Mouse (Mus musculus) forebrain, postnatal 0 days (tissue): ENCODE data around the gene Eed. TPM values are rescaled to one million over a fixed set of nuclear protein-coding genes. Genes with fewer than 3 reads are reported as not detected.
A peak's percentile ranks its signal among the peaks of the same experiment; 100 is the strongest.

ENCODE experiments used
- ATAC-seq: fragments of 200-750 bp; cut with Nextera tagmentation; 2 replicates; pipeline ENCODE4 v1.8.0; 2017; ENCODE audit warnings: mild to moderate bottlenecking, moderate library complexity
- DNase-seq: peaks from one replicate; pipeline ENCODE4 v3.0.0-alpha.2; 2015
- H3K27ac ChIP-seq: fragments of 300-500 bp; sonication (generic); 2 replicates; pipeline ENCODE4 v1.5.1; 2014; ENCODE audit warnings: low read depth, mild to moderate bottlenecking, antibody characterized with exemption, low read length, moderate library complexity, mixed read lengths
- H3K27me3 ChIP-seq: fragments of 300-500 bp; sonication (generic); 2 replicates; pipeline ENCODE4 v1.6.1; 2014; ENCODE audit warnings: mild to moderate bottlenecking, low read length, mixed read lengths; ENCODE audit not compliant: insufficient read depth
- H3K36me3 ChIP-seq: fragments of 300-500 bp; sonication (generic); 2 replicates; pipeline ENCODE4 v1.6.1; 2014; ENCODE audit warnings: mild to moderate bottlenecking, moderate library complexity; ENCODE audit not compliant: insufficient read depth
- H3K4me1 ChIP-seq: fragments of 300-500 bp; sonication (generic); 2 replicates; pipeline ENCODE4 v1.6.1; 2014; ENCODE audit warnings: antibody characterized with exemption; ENCODE audit not compliant: insufficient read depth
- H3K4me2 ChIP-seq: fragments of 300-500 bp; sonication (generic); 2 replicates; pipeline ENCODE4 v1.6.1; 2014; ENCODE audit warnings: low read depth, mild to moderate bottlenecking, moderate library complexity
- H3K4me3 ChIP-seq: fragments of 300-500 bp; sonication (generic); 2 replicates; pipeline ENCODE4 v1.5.1; 2014; ENCODE audit warnings: low read depth, low read length, mixed read lengths
- H3K9ac ChIP-seq: fragments of 300-500 bp; sonication (generic); 2 replicates; pipeline ENCODE4 v1.6.1; 2014; ENCODE audit warnings: mild to moderate bottlenecking
- H3K9me3 ChIP-seq: fragments of 300-500 bp; sonication (generic); 2 replicates; pipeline ENCODE4 v1.6.1; 2016; ENCODE audit warnings: low read length
- CTCF ChIP-seq: sonication (generic); IDR thresholded peaks from 2 replicates; pipeline ENCODE4 v1.5.1; 2016; ENCODE audit warnings: antibody characterized with exemption, control low read depth, low read depth
- WGBS: fragments of 180-500 bp; shearing (Covaris S2); extraction: QIAGEN DNeasy Blood & Tissue Kit; methylation state at CpG from one replicate; pipeline ENCODE4 v1.1.7; 2014; 5-methylcytosine and 5-hydroxymethylcytosine counted together
- polyA plus RNA-seq: library from polyadenylated mRNA; unstranded; fragments of >200 nt; fragmentation: Nextera tagmentation; extraction: Ambion mirVana; gene quantifications from 2 replicates; pipeline ENCODE4 v1.2.1, GENCODE M21; 2015
- total RNA-seq: library from RNA; depleted of rRNA; stranded (reverse); fragments of >200 nt; gene quantifications from 2 replicates; pipeline ENCODE4 v1.2.3, GENCODE M21; 2014

The Eed gene
- total and polyA plus RNA-seq, 2 experiments from 2014 or later: 20.7 to 28.5 TPM

GRCm38 (mm10) chr7:90020331-90020730 lies 39.5 kb upstream of the Eed start:
- DNase-seq (no peak), ATAC-seq (no peak)
- H3K4me1 ChIP-seq: no peaks in the 10 kb centered on the region
- no peak overlapping the region for H3K9ac ChIP-seq
- H3K27ac ChIP-seq: no peak overlapping the region
- 93% methylated on average over 6 of the region's 6 CpGs for WGBS
- H3K9me3 ChIP-seq: no peaks in the 10 kb centered on the region
- no peaks in the 10 kb centered on the region for H3K27me3 ChIP-seq
- H3K36me3 ChIP-seq: no peaks in the 10 kb centered on the region
- no peak overlapping the region for H3K4me2 ChIP-seq
- no peak for TF ChIP-seq CTCF
- no peak overlapping the region for H3K4me3 ChIP-seq

- no peaks in the 10 kb centered on the region for H3K36me3 ChIP-seq
- no peak overlapping the region for H3K4me3 ChIP-seq
- no peak for ATAC-seq
- H3K4me2 ChIP-seq: no peak overlapping the region
- H3K27me3 ChIP-seq: no peaks in the 10 kb centered on the region
- WGBS: 90% methylated on average over 10 of the region's 10 CpGs
- no peak for DNase-seq
- no peak overlapping the region for H3K9ac ChIP-seq
- no peak for TF ChIP-seq CTCF
- H3K27ac ChIP-seq: no peak overlapping the region
- no peaks in the 10 kb centered on the region for H3K4me1 ChIP-seq
- no peaks in the 10 kb centered on the region for H3K9me3 ChIP-seq
Observed at GRCm38 (mm10) chr7:90019570-90019969, 38.8 kb upstream of the Eed start.

GRCm38 (mm10) chr7:90016930-90017588 lies 36.3 kb upstream of the Eed start:
- Histone ChIP-seq H3K4me2 (no peak overlapping the region), H3K9me3 (no peaks in the 10 kb centered on the region), H3K36me3 (no peaks in the 10 kb centered on the region), H3K9ac (no peak overlapping the region), H3K4me1 (no peaks in the 10 kb centered on the region), H3K4me3 (no peak overlapping the region), H3K27me3 (no peaks in the 10 kb centered on the region), H3K27ac (no peak overlapping the region)
- TF ChIP-seq CTCF: no peak
- ATAC-seq (no peak), DNase-seq (no peak)
- WGBS: 27% methylated on average over 5 of the region's 5 CpGs

- Histone ChIP-seq H3K4me2 (no peak overlapping the region), H3K4me1 (no peaks in the 10 kb centered on the region), H3K36me3 (no peaks in the 10 kb centered on the region), H3K27me3 (no peaks in the 10 kb centered on the region), H3K9me3 (no peaks in the 10 kb centered on the region), H3K4me3 (no peak overlapping the region), H3K27ac (no peak overlapping the region), H3K9ac (no peak overlapping the region)
- peak; percentile 54; the same call in 1 of the 2 replicates for ATAC-seq
- peak; percentile 41 for DNase-seq
- peak; percentile 55 for TF ChIP-seq CTCF
- WGBS: 58% methylated on average over 4 of the region's 4 CpGs
Observed at GRCm38 (mm10) chr7:90016459-90016858, 35.7 kb upstream of the Eed start.

GRCm38 (mm10) chr7:90006667-90007653 lies 26.2 kb upstream of the Eed start:
- no peak for TF ChIP-seq CTCF
- 45% methylated on average over 8 of the region's 8 CpGs for WGBS
- no peaks in the 10 kb centered on the region for H3K36me3 ChIP-seq
- H3K27me3 ChIP-seq: no peaks in the 10 kb centered on the region
- no peaks in the 10 kb centered on the region for H3K4me1 ChIP-seq
- H3K27ac ChIP-seq: no peak overlapping the region
- no peak overlapping the region for H3K4me3 ChIP-seq
- no peak overlapping the region for H3K4me2 ChIP-seq
- H3K9me3 ChIP-seq: no peaks in the 10 kb centered on the region
- no peak for DNase-seq
- no peak overlapping the region for H3K9ac ChIP-seq
- no peak for ATAC-seq

GRCm38 (mm10) chr7:90004781-90005180 lies 24.0 kb upstream of the Eed start:
- Histone ChIP-seq H3K4me3 (no peak overlapping the region), H3K36me3 (no peaks in the 10 kb centered on the region), H3K9me3 (no peaks in the 10 kb centered on the region), H3K27me3 (no peaks in the 10 kb centered on the region), H3K4me1 (no peaks in the 10 kb centered on the region), H3K27ac (no peak overlapping the region), H3K9ac (no peak overlapping the region), H3K4me2 (no peak overlapping the region)
- TF ChIP-seq CTCF: no peak
- no peak for DNase-seq
- WGBS: 96% methylated on average over 3 of the region's 3 CpGs
- ATAC-seq: no peak

GRCm38 (mm10) chr7:90002375-90002774 lies 21.6 kb upstream of the Eed start:
- 79% methylated on average over 2 of the region's 2 CpGs for WGBS
- ATAC-seq: no peak
- Histone ChIP-seq H3K27ac (no peak overlapping the region), H3K36me3 (no peaks in the 10 kb centered on the region), H3K27me3 (no peaks in the 10 kb centered on the region), H3K4me2 (no peak overlapping the region), H3K4me1 (no peaks in the 10 kb centered on the region), H3K9ac (no peak overlapping the region), H3K4me3 (no peak overlapping the region), H3K9me3 (no peaks in the 10 kb centered on the region)
- no peak for DNase-seq
- TF ChIP-seq CTCF: no peak
